Mouse (Mus musculus) limb, embryonic 15.5 days (tissue): Measurements from ENCODE around the gene Dcaf6. TPM values are rescaled to one million over a fixed set of nuclear protein-coding genes. Genes with fewer than 3 reads are reported as not detected.

ENCODE experiments used
- ATAC-seq: fragments of 200-750 bp; cut with Nextera tagmentation; 2 replicates; pipeline ENCODE4 v1.8.0; 2017; ENCODE audit warnings: low read depth, moderate TSS enrichment; ENCODE audit not compliant: insufficient number of reproducible peaks, low FRiP score, low TSS enrichment
- H3K27ac ChIP-seq: fragments of 300-500 bp; sonication (generic); 2 replicates; pipeline ENCODE4 v1.5.1; 2015; ENCODE audit warnings: moderate library complexity, mild to moderate bottlenecking, inconsistent platforms
- H3K27me3 ChIP-seq: fragments of 300-500 bp; sonication (generic); 2 replicates; pipeline ENCODE4 v1.6.1; 2015; ENCODE audit warnings: inconsistent platforms
- H3K36me3 ChIP-seq: fragments of 300-500 bp; sonication (generic); 2 replicates; pipeline ENCODE4 v1.6.1; 2015; ENCODE audit warnings: inconsistent platforms
- H3K4me1 ChIP-seq: fragments of 300-500 bp; sonication (generic); 2 replicates; pipeline ENCODE4 v1.6.1; 2015; ENCODE audit warnings: inconsistent platforms
- H3K4me2 ChIP-seq: fragments of 300-500 bp; sonication (generic); 2 replicates; pipeline ENCODE4 v1.6.1; 2015; ENCODE audit warnings: mild to moderate bottlenecking, inconsistent platforms
- H3K4me3 ChIP-seq: fragments of 300-500 bp; sonication (generic); 2 replicates; pipeline ENCODE4 v1.5.1; 2015; ENCODE audit warnings: mild to moderate bottlenecking, inconsistent platforms
- H3K9ac ChIP-seq: fragments of 300-500 bp; sonication (generic); 2 replicates; pipeline ENCODE4 v1.6.1; 2015; ENCODE audit warnings: inconsistent platforms
- H3K9me3 ChIP-seq: fragments of 300-500 bp; sonication (generic); 2 replicates; pipeline ENCODE4 v1.6.1; 2016; ENCODE audit warnings: inconsistent platforms
- WGBS: fragments of 180-500 bp; shearing (Covaris S2); methylation state at CpG from one replicate; pipeline ENCODE4 v1.1.7; 2015; 5-methylcytosine and 5-hydroxymethylcytosine counted together
- polyA plus RNA-seq: library from polyadenylated mRNA; unstranded; fragments of >200 nt; fragmentation: Nextera tagmentation; extraction: Ambion mirVana; gene quantifications from 2 replicates; pipeline ENCODE4 v1.2.1, GENCODE M21; 2015

Gene Dcaf6
- polyA plus RNA-seq, 1 experiment from 2014 or later, result 18.8 TPM

DNA sequence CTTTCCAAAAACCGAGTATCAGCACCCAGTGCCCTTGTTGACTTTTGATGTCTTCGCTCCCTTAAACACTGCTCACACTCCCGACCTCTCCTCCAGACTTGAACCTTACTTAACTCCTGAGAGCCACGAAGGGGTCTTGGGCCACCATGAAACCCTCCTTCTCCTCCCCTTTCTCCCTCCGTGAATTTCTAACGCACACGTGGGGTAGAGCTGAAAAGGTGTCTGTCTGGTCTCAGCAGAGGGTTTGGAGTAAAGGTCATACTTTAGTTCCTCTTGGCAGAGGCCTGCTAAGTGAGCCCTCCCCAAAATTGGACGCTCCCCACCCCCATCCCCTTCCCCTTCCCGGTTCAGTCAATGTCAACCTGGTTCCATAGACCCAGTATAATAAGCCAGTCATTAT lies 1.4 kb upstream of the Dcaf6 start:
- peaks cover 5% of the 10 kb centered on the region; the same call in 1 of the 2 replicates for H3K4me1 ChIP-seq
- peak overlapping the region; percentile 98 for H3K4me3 ChIP-seq
- WGBS, result 2% methylated on average over 9 of the region's 9 CpGs
- H3K27ac ChIP-seq, result peak overlapping the region; percentile 88
- H3K27me3 ChIP-seq, result no peaks in the 10 kb centered on the region
- no peaks in the 10 kb centered on the region for H3K9me3 ChIP-seq
- H3K9ac ChIP-seq, result peak overlapping the region; percentile 79; the same call in 1 of the 2 replicates
- ATAC-seq, result no peak
- H3K4me2 ChIP-seq, result peak overlapping the region; percentile 65
- no peaks in the 10 kb centered on the region for H3K36me3 ChIP-seq

DNA sequence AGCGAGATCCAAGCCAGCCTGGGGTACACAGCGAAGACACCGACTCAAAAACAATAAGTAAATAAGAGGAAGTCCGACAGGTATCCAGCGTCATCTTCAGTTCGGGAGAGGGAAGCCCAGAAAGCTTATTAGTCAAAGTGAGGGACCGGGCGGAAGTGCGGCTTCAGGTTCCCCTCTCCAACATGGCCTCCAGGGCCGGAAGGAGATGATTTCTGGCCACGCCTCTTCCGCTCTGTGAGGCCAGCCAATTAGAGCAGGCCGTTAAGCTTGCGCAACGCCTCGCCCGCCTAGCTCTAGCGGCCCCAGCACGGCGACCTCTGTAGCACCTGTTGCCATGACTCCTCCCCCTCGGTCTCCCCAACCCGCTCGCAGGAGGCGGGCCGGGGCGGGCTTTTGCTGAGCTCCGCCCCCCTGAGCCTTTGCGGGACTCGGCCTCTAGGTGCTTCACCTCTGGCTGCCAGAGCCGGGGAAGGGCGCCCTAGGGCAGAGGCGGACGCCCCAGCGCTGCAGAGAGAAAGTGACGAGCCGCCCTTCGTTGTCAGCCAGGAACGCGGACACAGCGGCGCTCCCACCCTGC lies 614 bp upstream of the Dcaf6 start:
- under 1% methylated on average over 40 of the region's 41 CpGs for WGBS
- peak overlapping the region; percentile 79 for H3K4me2 ChIP-seq
- ATAC-seq, result peak; percentile 97

DNA sequence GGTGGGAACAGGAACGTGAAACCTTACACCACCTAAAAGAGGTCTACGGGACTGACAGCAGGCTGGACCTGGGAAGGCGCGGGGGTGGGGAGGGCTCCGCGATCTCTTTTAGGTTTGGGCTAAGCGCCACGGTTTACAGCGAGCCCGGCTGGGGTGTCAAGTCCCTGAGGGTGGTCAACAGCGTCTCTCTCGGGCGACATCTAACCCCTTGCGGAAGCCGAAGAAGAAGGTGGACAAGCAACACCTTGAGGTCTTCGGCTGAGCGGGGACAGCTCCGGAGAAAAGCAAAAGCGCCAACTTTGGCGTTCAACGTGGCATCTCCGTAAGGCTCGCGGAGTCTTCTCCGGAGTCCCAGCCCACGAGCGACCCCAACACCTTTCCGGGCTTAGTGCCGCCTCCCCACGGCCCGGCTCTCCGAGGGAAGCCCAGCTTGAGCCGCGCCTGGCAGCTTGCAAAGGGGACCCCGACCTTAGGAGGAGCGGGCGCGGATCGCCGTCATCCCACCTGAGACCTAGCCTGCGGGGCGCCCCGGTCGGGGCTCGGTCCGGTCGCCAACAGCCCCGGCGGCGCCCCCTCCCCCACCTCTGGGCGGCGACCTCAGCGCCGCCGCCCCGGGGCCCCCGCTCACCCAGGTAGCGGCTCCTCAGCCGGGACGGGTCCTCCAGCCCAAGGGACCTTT lies 633 bp downstream of the Dcaf6 start:
- ATAC-seq, result no peak
- peaks cover 5% of the 10 kb centered on the region; the same call in 1 of the 2 replicates for H3K4me1 ChIP-seq
- peak overlapping the region; percentile 98 for H3K4me3 ChIP-seq
- WGBS, result 0% methylated on average over 54 of the region's 60 CpGs
- peak overlapping the region; percentile 98 for H3K27ac ChIP-seq
- H3K9me3 ChIP-seq, result no peaks in the 10 kb centered on the region
- H3K36me3 ChIP-seq, result no peaks in the 10 kb centered on the region
- peak overlapping the region; percentile 79 for H3K4me2 ChIP-seq
- H3K27me3 ChIP-seq, result no peaks in the 10 kb centered on the region
- H3K9ac ChIP-seq, result peak overlapping the region; percentile 73

More for the DNA sequence above, 614 bp upstream of the Dcaf6 start:
- H3K27me3 ChIP-seq, result no peaks in the 10 kb centered on the region
- peak overlapping the region; percentile 98 for H3K4me3 ChIP-seq
- H3K9ac ChIP-seq, result peak overlapping the region; percentile 79
- H3K9me3 ChIP-seq, result no peaks in the 10 kb centered on the region
- H3K36me3 ChIP-seq, result no peaks in the 10 kb centered on the region
- peak overlapping the region; percentile 98 for H3K27ac ChIP-seq
- H3K4me1 ChIP-seq, result peaks cover 5% of the 10 kb centered on the region; the same call in 1 of the 2 replicates

- Histone ChIP-seq H3K27ac (peak overlapping the region; percentile 98), H3K4me1 (peaks cover 5% of the 10 kb centered on the region; the same call in 1 of the 2 replicates), H3K9ac (peak overlapping the region; percentile 73), H3K4me3 (peak overlapping the region; percentile 98), H3K27me3 (no peaks in the 10 kb centered on the region), H3K4me2 (peak overlapping the region; percentile 79), H3K36me3 (no peaks in the 10 kb centered on the region), H3K9me3 (no peaks in the 10 kb centered on the region)
- no peak for ATAC-seq
- 13% methylated on average over 7 of the region's 7 CpGs for WGBS
Measured at GRCm38 (mm10) chr1:165459041-165459502, 1.2 kb downstream of the Dcaf6 start.

- Histone ChIP-seq H3K27ac (no peak overlapping the region), H3K9me3 (no peaks in the 10 kb centered on the region), H3K4me3 (no peak overlapping the region), H3K36me3 (no peaks in the 10 kb centered on the region), H3K4me1 (0 out of 2 replicates have a peak, but pooled peaks cover 4% of the 10 kb centered on the region), H3K9ac (no peak overlapping the region), H3K4me2 (no peak overlapping the region), H3K27me3 (no peaks in the 10 kb centered on the region)
- 84% methylated on average over 3 of the region's 3 CpGs for WGBS
- ATAC-seq, result no peak
Measured at GRCm38 (mm10) chr1:165441719-165442118, 18.6 kb downstream of the Dcaf6 start.

- Histone ChIP-seq H3K4me3 (no peak overlapping the region), H3K27ac (no peak overlapping the region), H3K27me3 (no peaks in the 10 kb centered on the region), H3K4me2 (no peak overlapping the region), H3K9ac (no peak overlapping the region), H3K4me1 (0 out of 2 replicates have a peak, but pooled peaks cover 4% of the 10 kb centered on the region), H3K9me3 (no peaks in the 10 kb centered on the region), H3K36me3 (no peaks in the 10 kb centered on the region)
- ATAC-seq, result no peak
Measured at GRCm38 (mm10) chr1:165441201-165441600, 19.1 kb downstream of the Dcaf6 start.

- no peak overlapping the region for H3K9ac ChIP-seq
- no peaks in the 10 kb centered on the region for H3K9me3 ChIP-seq
- H3K27ac ChIP-seq, result no peak overlapping the region
- 0 out of 2 replicates have a peak, but pooled peaks cover 4% of the 10 kb centered on the region for H3K4me1 ChIP-seq
- no peaks in the 10 kb centered on the region for H3K36me3 ChIP-seq
- no peak for ATAC-seq
- H3K27me3 ChIP-seq, result no peaks in the 10 kb centered on the region
- H3K4me3 ChIP-seq, result no peak overlapping the region
- H3K4me2 ChIP-seq, result no peak overlapping the region
- WGBS, result 57% methylated on average over 3 of the region's 3 CpGs
Measured at GRCm38 (mm10) chr1:165440788-165441187, 19.5 kb downstream of the Dcaf6 start.

GRCm38 (mm10) chr1:165438289-165439021 lies 21.8 kb downstream of the Dcaf6 start:
- Histone ChIP-seq H3K9ac (no peak overlapping the region), H3K27ac (no peak overlapping the region), H3K9me3 (no peaks in the 10 kb centered on the region), H3K4me3 (no peak overlapping the region), H3K4me1 (0 out of 2 replicates have a peak, but pooled peaks cover 4% of the 10 kb centered on the region), H3K36me3 (no peaks in the 10 kb centered on the region), H3K27me3 (no peaks in the 10 kb centered on the region), H3K4me2 (no peak overlapping the region)
- whole genome bisulfite sequencing, result 85% methylated on average over 1 of the region's 1 CpGs
- no peak for ATAC-seq

- no peaks in the 10 kb centered on the region for H3K36me3 ChIP-seq
- H3K4me1 ChIP-seq, result no peaks in the 10 kb centered on the region
- no peak overlapping the region for H3K9ac ChIP-seq
- H3K9me3 ChIP-seq, result no peaks in the 10 kb centered on the region
- H3K4me3 ChIP-seq, result no peak overlapping the region
- H3K27ac ChIP-seq, result no peak overlapping the region
- 84% methylated on average over 1 of the region's 1 CpGs for WGBS
- no peaks in the 10 kb centered on the region for H3K27me3 ChIP-seq
- ATAC-seq, result no peak
- no peak overlapping the region for H3K4me2 ChIP-seq
Measured at GRCm38 (mm10) chr1:165432883-165433282, 27.4 kb downstream of the Dcaf6 start.

DNA sequence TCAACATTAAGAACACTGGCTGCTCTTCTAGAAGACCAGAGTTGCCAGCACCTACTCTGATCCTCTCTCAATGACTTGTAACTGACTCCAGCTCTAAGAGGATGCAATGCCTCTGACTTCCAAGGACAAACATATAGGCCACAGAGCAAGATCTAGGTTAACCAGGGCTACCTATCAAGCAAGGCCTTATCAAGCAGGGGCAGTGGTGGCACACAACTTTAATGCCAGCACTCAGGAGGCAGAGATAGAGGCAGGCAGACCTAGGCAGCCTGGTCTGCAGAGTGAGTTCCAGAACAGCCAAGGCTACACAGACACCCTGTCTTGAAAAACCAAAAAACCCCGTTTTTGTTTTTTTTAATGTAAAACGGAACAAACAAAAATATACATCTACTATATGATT lies 34.0 kb downstream of the Dcaf6 start:
- Histone ChIP-seq H3K4me1 (no peaks in the 10 kb centered on the region), H3K4me2 (no peak overlapping the region), H3K4me3 (no peak overlapping the region), H3K27me3 (no peaks in the 10 kb centered on the region), H3K36me3 (no peaks in the 10 kb centered on the region), H3K9ac (no peak overlapping the region), H3K9me3 (no peaks in the 10 kb centered on the region), H3K27ac (no peak overlapping the region)
- no peak for ATAC-seq
- 89% methylated on average over 2 of the region's 2 CpGs for WGBS

DNA sequence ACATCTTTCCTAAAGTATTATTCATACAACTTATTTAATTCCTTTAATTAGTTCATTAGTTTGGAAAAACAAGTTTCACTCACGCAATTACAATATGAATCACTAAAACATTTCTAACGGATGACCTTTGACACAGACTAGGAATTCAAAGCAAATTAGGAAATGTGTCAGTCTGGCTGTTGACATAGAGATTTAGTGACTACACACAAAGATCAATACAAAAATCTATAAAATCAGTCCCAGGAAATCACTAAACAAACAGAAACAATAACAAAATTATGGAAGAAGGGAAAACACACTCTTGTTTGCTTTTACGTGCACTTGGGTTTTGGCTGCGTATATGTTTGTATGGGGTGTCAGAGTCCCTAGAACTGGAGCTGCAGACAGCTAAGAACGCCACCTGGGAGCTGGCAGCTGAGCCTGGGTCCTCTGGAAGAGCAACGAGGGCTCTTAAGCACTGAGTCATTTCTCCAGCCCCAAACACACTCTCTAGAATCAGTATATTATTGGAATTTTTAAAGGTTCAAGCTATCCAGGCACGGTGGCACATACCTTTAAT lies 38.8 kb downstream of the Dcaf6 start:
- no peak overlapping the region for H3K9ac ChIP-seq
- no peaks in the 10 kb centered on the region for H3K9me3 ChIP-seq
- ATAC-seq, result no peak
- no peaks in the 10 kb centered on the region for H3K36me3 ChIP-seq
- no peaks in the 10 kb centered on the region for H3K27me3 ChIP-seq
- no peak overlapping the region for H3K4me2 ChIP-seq
- H3K4me3 ChIP-seq, result no peak overlapping the region
- WGBS, result 52% methylated on average over 7 of the region's 7 CpGs
- H3K27ac ChIP-seq, result no peak overlapping the region
- no peaks in the 10 kb centered on the region for H3K4me1 ChIP-seq
